Mouse (Mus musculus): ENCODE measurements around the gene Zbtb20. TPM values are rescaled to one million over a fixed set of nuclear protein-coding genes. Genes with fewer than 3 reads are reported as not detected.
A peak's percentile ranks its signal among the peaks of the same experiment; 100 is the strongest.

Zbtb20 gene
- polyA plus RNA-seq, 1 experiment = 72.7 TPM

- Histone ChIP-seq H3K4me3 (ENCODE audit: insufficient read depth, low read depth, low read length) (no peak overlapping the region), H3K4me1 (ENCODE audit: control insufficient read depth, insufficient read depth, low read length) (no peaks in the 10 kb centered on the region; the same call in 1 of the 2 replicates), H3K27ac (ENCODE audit: insufficient read depth, low read depth, low read length) (no peak overlapping the region)
- TF ChIP-seq POLR2A (IDR thresholded peaks at IDR 0.05; ENCODE audit: insufficient read depth, low read depth, low read length) (no peak), CTCF (IDR thresholded peaks at IDR 0.05; ENCODE audit: insufficient read depth, low read depth, low read length) (no peak)
- WGBS = 93% methylated on average over 3 of the region's 3 CpGs
Measured at GRCm38 (mm10) chr16:43300420-43300819, 424.7 kb downstream of the Zbtb20 start.

GRCm38 (mm10) chr16:43302171-43302570 is 426.5 kb downstream of the Zbtb20 start:
- H3K4me3 ChIP-seq (ENCODE audit: insufficient read depth, low read depth, low read length) = no peak overlapping the region
- H3K27ac ChIP-seq (ENCODE audit: insufficient read depth, low read depth, low read length) = no peak overlapping the region
- WGBS = 79% methylated on average over 2 of the region's 2 CpGs
- TF ChIP-seq POLR2A (IDR thresholded peaks at IDR 0.05; ENCODE audit: insufficient read depth, low read depth, low read length) = no peak
- no peak for TF ChIP-seq CTCF (IDR thresholded peaks at IDR 0.05; ENCODE audit: insufficient read depth, low read depth, low read length)
- H3K4me1 ChIP-seq (ENCODE audit: control insufficient read depth, insufficient read depth, low read length) = no peaks in the 10 kb centered on the region; the same call in 1 of the 2 replicates

- no peaks in the 10 kb centered on the region; the same call in 1 of the 2 replicates for H3K4me1 ChIP-seq (ENCODE audit: control insufficient read depth, insufficient read depth, low read length)
- TF ChIP-seq CTCF (IDR thresholded peaks at IDR 0.05; ENCODE audit: insufficient read depth, low read depth, low read length) = no peak
- TF ChIP-seq POLR2A (IDR thresholded peaks at IDR 0.05; ENCODE audit: insufficient read depth, low read depth, low read length) = no peak
- no peak overlapping the region for H3K27ac ChIP-seq (ENCODE audit: insufficient read depth, low read depth, low read length)
- WGBS = 77% methylated on average over 9 of the region's 9 CpGs
- H3K4me3 ChIP-seq (ENCODE audit: insufficient read depth, low read depth, low read length) = no peak overlapping the region
Measured at GRCm38 (mm10) chr16:43303245-43304197, 427.8 kb downstream of the Zbtb20 start.

GRCm38 (mm10) chr16:43309968-43310431 is 434.3 kb downstream of the Zbtb20 start:
- Histone ChIP-seq H3K4me3 (ENCODE audit: insufficient read depth, low read depth, low read length) (no peak overlapping the region), H3K27ac (ENCODE audit: insufficient read depth, low read depth, low read length) (0 out of 2 replicates have a peak overlapping the region, but pooled peaks have one; percentile 62), H3K4me1 (ENCODE audit: control insufficient read depth, insufficient read depth, low read length) (no peaks in the 10 kb centered on the region)
- TF ChIP-seq POLR2A (IDR thresholded peaks at IDR 0.05; ENCODE audit: insufficient read depth, low read depth, low read length) (no peak), CTCF (IDR thresholded peaks at IDR 0.05; ENCODE audit: insufficient read depth, low read depth, low read length) (no peak)
- 26% methylated on average over 4 of the region's 4 CpGs for WGBS

- H3K27ac ChIP-seq (ENCODE audit: insufficient read depth, low read depth, low read length) = no peak overlapping the region
- no peak overlapping the region for H3K4me3 ChIP-seq (ENCODE audit: insufficient read depth, low read depth, low read length)
- H3K4me1 ChIP-seq (ENCODE audit: control insufficient read depth, insufficient read depth, low read length) = no peaks in the 10 kb centered on the region
- TF ChIP-seq CTCF (IDR thresholded peaks at IDR 0.05; ENCODE audit: insufficient read depth, low read depth, low read length) = no peak
- TF ChIP-seq POLR2A (IDR thresholded peaks at IDR 0.05; ENCODE audit: insufficient read depth, low read depth, low read length) = no peak
- WGBS = 74% methylated on average over 3 of the region's 3 CpGs
Measured at GRCm38 (mm10) chr16:43324009-43324408, 448.3 kb downstream of the Zbtb20 start.

GRCm38 (mm10) chr16:43328221-43328620 is 452.5 kb downstream of the Zbtb20 start:
- WGBS = 98% methylated on average over 1 of the region's 1 CpGs
- TF ChIP-seq CTCF (IDR thresholded peaks at IDR 0.05; ENCODE audit: insufficient read depth, low read depth, low read length) = no peak
- no peak for TF ChIP-seq POLR2A (IDR thresholded peaks at IDR 0.05; ENCODE audit: insufficient read depth, low read depth, low read length)
- Histone ChIP-seq H3K4me1 (ENCODE audit: control insufficient read depth, insufficient read depth, low read length) (no peaks in the 10 kb centered on the region), H3K27ac (ENCODE audit: insufficient read depth, low read depth, low read length) (no peak overlapping the region), H3K4me3 (ENCODE audit: insufficient read depth, low read depth, low read length) (no peak overlapping the region)

- Histone ChIP-seq H3K4me1 (ENCODE audit: control insufficient read depth, insufficient read depth, low read length) (no peaks in the 10 kb centered on the region), H3K27ac (ENCODE audit: insufficient read depth, low read depth, low read length) (no peak overlapping the region), H3K4me3 (ENCODE audit: insufficient read depth, low read depth, low read length) (no peak overlapping the region)
- TF ChIP-seq CTCF (IDR thresholded peaks at IDR 0.05; ENCODE audit: insufficient read depth, low read depth, low read length) = no peak
- TF ChIP-seq POLR2A (IDR thresholded peaks at IDR 0.05; ENCODE audit: insufficient read depth, low read depth, low read length) = no peak
- 60% methylated on average over 3 of the region's 3 CpGs for WGBS
Measured at GRCm38 (mm10) chr16:43330206-43330605, 454.5 kb downstream of the Zbtb20 start.

GRCm38 (mm10) chr16:43331440-43331839 is 455.8 kb downstream of the Zbtb20 start:
- no peak for TF ChIP-seq POLR2A (IDR thresholded peaks at IDR 0.05; ENCODE audit: insufficient read depth, low read depth, low read length)
- TF ChIP-seq CTCF (IDR thresholded peaks at IDR 0.05; ENCODE audit: insufficient read depth, low read depth, low read length) = no peak
- WGBS = 91% methylated on average over 3 of the region's 3 CpGs
- no peaks in the 10 kb centered on the region for H3K4me1 ChIP-seq (ENCODE audit: control insufficient read depth, insufficient read depth, low read length)
- no peak overlapping the region for H3K27ac ChIP-seq (ENCODE audit: insufficient read depth, low read depth, low read length)
- H3K4me3 ChIP-seq (ENCODE audit: insufficient read depth, low read depth, low read length) = no peak overlapping the region

- no peak overlapping the region for H3K27ac ChIP-seq (ENCODE audit: insufficient read depth, low read depth, low read length)
- H3K4me1 ChIP-seq (ENCODE audit: control insufficient read depth, insufficient read depth, low read length) = no peaks in the 10 kb centered on the region
- TF ChIP-seq POLR2A (IDR thresholded peaks at IDR 0.05; ENCODE audit: insufficient read depth, low read depth, low read length) (no peak), CTCF (IDR thresholded peaks at IDR 0.05; ENCODE audit: insufficient read depth, low read depth, low read length) (no peak)
- H3K4me3 ChIP-seq (ENCODE audit: insufficient read depth, low read depth, low read length) = no peak overlapping the region
- 88% methylated on average over 2 of the region's 2 CpGs for WGBS
Measured at GRCm38 (mm10) chr16:43332734-43333133, 457.1 kb downstream of the Zbtb20 start.

Measured in olfactory bulb, adult 2 months (tissue).